Mouse (Mus musculus): ENCODE measurements around the gene Clcn6. TPM values are rescaled to one million over a fixed set of nuclear protein-coding genes. Genes with fewer than 3 reads are reported as not detected.

The Clcn6 gene
- polyA plus RNA-seq, 1 experiment from 2014 or later, result 5.8 TPM

DNA sequence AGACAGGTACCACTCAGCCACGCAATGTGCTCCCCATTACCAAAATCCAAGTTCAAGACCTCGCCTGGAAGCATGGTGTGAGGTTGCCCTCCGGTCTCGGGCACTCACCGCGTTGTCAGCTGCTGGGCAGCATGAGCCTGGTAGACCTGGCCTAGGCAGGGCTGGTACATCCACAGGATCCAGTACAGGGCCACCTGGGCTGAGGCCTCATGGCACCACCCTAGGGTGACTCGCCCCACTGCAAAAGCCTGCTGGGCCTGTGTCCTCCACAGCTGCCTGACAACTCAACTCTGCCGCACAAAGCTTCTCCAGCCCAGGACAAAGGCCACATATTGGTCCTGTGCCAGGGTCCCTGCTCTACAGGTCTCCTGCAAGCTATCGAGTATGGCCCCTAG is 22.5 kb upstream of the Clcn6 start:
- H3K4me1 ChIP-seq, result peaks cover 12% of the 10 kb centered on the region
- peaks cover 32% of the 10 kb centered on the region for H3K36me3 ChIP-seq
- H3K27ac ChIP-seq (replicated peaks), result no peak overlapping the region
- no peak for ATAC-seq (ENCODE audit: extremely low read depth, insufficient number of reproducible peaks, low FRiP score, low TSS enrichment)
- no peak overlapping the region for H3K9ac ChIP-seq
- no peak overlapping the region for H3K4me3 ChIP-seq
- no peaks in the 10 kb centered on the region for H3K27me3 ChIP-seq (replicated peaks)
- 82% methylated on average over 9 of the region's 9 CpGs for WGBS
- H3K4me2 ChIP-seq, result no peak overlapping the region
- H3K9me3 ChIP-seq, result no peaks in the 10 kb centered on the region

DNA sequence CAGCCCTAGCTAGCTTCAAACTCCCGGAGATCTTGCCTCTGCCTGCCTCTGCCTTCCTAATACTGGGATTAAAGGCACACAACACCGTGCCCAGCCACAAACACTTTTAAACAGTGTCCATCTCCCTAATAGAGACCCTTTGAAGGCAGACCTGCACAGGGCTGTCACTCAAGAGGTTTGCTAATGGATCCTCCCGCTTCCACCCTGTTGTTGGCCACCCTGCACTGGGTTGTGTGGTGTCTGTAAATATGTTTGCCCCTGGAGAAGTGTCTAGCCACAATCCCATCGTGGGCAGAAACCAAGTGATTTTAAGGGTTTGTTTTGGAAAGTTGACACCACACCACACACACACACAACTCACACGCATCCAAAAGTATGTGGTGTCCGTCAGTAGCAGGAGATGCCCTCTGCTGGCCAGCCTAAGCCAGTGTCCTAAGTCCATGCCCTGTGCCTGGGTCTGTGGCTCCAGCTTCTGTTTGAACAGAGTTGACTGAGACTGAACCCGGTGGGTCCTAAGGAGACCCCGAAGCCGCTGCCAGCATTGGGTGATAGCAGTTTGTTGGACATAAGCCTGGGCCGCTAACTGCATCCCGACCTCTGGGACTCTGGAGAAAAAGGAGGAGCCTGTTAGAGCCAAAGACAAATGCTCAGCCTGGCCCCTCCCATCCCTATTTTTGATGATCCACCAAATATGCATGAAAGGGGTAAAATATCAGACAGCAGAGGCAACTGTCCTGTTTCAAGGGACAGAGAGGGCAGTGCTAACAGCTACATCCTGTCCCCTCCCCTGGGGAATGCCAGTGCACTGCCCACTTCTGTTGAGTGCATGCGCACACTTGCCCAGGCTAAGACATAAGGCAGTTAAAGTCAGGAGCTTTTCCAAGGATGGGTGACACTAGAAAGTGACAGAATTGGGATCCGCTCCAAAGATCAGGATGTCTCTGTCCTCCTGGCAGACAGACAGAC is 21.8 kb upstream of the Clcn6 start:
- H3K4me2 ChIP-seq, result no peak overlapping the region
- H3K4me3 ChIP-seq, result no peak overlapping the region
- no peak for ATAC-seq (ENCODE audit: extremely low read depth, insufficient number of reproducible peaks, low FRiP score, low TSS enrichment)
- 48% methylated on average over 13 of the region's 13 CpGs for WGBS
- H3K36me3 ChIP-seq, result peaks cover 39% of the 10 kb centered on the region
- no peaks in the 10 kb centered on the region for H3K27me3 ChIP-seq (replicated peaks)
- 0 out of 2 replicates have a peak overlapping the region, but pooled peaks have one; percentile 24 for H3K9ac ChIP-seq
- peaks cover 10% of the 10 kb centered on the region; the same call in 1 of the 2 replicates for H3K4me1 ChIP-seq
- no peaks in the 10 kb centered on the region for H3K9me3 ChIP-seq
- H3K27ac ChIP-seq (replicated peaks), result no peak overlapping the region

DNA sequence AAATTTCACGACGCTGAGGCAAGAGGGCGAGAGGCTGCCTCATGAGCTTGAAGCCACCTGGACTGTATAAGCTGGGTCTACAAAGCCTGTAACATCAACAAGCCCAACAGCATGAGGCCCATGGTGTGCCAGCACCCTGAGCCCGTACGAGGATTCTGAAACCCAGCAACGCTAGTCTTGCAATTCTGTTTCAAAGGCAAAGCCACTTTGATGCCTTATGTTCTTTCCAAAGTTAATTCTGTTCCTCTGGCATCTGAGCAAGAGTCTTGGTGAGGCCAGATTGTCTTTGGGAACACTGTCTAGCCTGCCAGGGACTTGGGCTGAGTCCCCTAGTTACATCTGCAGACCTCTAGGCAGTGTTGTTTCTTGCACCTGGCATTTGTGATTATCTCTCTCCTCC is 20.4 kb upstream of the Clcn6 start:
- no peak overlapping the region for H3K4me3 ChIP-seq
- H3K4me2 ChIP-seq, result no peak overlapping the region
- no peaks in the 10 kb centered on the region for H3K27me3 ChIP-seq (replicated peaks)
- 85% methylated on average over 6 of the region's 6 CpGs for WGBS
- H3K36me3 ChIP-seq, result peaks cover 53% of the 10 kb centered on the region
- H3K27ac ChIP-seq (replicated peaks), result no peak overlapping the region
- H3K9me3 ChIP-seq, result no peaks in the 10 kb centered on the region
- ATAC-seq (ENCODE audit: extremely low read depth, insufficient number of reproducible peaks, low FRiP score, low TSS enrichment), result no peak
- H3K4me1 ChIP-seq, result peaks cover 10% of the 10 kb centered on the region; the same call in 1 of the 2 replicates
- H3K9ac ChIP-seq, result no peak overlapping the region

DNA sequence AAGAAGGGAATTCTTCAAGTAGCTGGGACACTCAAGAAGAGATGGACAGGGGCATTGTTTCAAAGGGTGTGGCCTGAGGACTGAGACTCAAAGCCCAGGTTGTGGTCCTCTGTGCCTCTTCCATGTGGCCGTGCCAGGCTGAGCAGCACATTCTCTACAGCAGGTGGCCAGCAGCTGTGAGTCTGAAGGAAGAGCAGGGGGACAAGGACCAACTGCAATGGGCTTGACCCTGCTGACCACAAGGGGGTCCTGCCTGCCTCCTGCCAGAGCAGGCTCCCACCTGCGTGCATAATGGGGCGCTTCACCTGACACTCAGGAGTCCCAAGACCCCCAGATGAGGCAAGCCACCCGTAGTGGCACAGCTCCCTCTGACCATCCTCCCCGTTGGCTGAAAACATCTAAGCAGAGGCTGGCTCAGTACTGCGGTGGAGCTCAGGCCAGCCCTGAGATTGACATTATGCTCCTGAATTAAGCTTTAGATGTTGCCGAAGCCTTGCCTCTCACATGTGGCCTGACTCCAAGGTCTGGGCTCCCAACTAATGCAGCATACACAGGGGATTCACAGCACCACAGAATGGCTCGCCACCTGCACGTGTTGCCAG is 19.7 kb upstream of the Clcn6 start:
- no peak for ATAC-seq (ENCODE audit: extremely low read depth, insufficient number of reproducible peaks, low FRiP score, low TSS enrichment)
- WGBS, result 87% methylated on average over 9 of the region's 9 CpGs
- peaks cover 59% of the 10 kb centered on the region for H3K36me3 ChIP-seq
- H3K9me3 ChIP-seq, result no peaks in the 10 kb centered on the region
- H3K4me3 ChIP-seq, result no peak overlapping the region
- H3K27ac ChIP-seq (replicated peaks), result no peak overlapping the region
- H3K4me2 ChIP-seq, result no peak overlapping the region
- H3K27me3 ChIP-seq (replicated peaks), result no peaks in the 10 kb centered on the region
- no peak overlapping the region for H3K9ac ChIP-seq
- peaks cover 10% of the 10 kb centered on the region; the same call in 1 of the 2 replicates for H3K4me1 ChIP-seq

DNA sequence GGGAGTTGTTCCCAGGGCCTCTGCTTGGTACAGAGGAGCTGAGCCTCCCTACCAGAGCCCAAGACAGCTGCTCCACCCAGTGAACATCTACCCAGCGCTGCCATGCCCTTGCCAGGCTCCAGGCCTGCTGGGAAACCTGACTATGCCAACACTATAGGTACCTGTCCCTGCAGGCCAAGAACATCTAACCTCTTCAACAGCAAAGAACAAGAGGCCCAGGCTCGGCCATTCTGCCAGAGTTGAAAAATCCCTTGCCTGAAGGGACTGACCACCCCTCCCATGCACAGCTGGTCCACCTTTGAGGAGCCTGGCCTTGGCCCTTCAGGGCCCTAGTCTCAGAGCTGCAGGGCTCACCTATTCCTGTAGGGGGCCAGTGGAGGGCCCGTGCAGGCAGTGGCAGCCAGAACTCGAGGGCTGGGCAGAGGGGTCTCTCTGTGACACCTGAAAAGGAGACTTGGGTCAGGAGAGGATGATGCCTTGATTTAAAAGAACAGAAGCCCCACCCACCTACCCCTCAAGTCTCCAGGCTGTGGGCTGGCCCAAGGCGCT is 19.1 kb upstream of the Clcn6 start:
- Histone ChIP-seq H3K4me1 (peaks cover 10% of the 10 kb centered on the region; the same call in 1 of the 2 replicates), H3K36me3 (peaks cover 65% of the 10 kb centered on the region), H3K9me3 (no peaks in the 10 kb centered on the region), H3K4me2 (no peak overlapping the region), H3K4me3 (no peak overlapping the region), H3K27me3 (replicated peaks) (no peaks in the 10 kb centered on the region), H3K27ac (replicated peaks) (no peak overlapping the region), H3K9ac (no peak overlapping the region)
- WGBS, result 63% methylated on average over 5 of the region's 5 CpGs
- ATAC-seq (ENCODE audit: extremely low read depth, insufficient number of reproducible peaks, low FRiP score, low TSS enrichment), result no peak

DNA sequence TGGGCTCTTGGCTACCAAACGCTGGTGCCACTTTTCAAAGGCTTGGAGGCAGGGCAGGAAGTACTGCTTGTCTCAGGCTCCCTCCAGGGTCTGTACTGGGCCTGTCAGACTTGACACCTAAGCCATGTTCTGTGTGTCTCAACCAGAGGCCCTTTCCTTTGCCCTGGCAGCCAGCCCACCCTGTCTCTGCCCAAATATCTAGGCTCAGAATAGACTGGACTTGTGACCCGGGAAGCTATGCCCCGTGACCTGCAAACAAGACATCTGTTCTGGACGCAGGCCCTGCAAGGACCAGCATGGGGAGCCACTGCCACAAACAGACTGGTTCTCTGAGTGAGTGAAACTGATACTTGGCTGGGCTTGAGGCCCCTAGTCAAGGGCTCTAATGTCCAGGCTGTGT is 18.2 kb upstream of the Clcn6 start:
- Histone ChIP-seq H3K27ac (replicated peaks) (peak overlapping the region; percentile 5; the same call in 1 of the 2 replicates), H3K4me1 (peaks cover 10% of the 10 kb centered on the region; the same call in 1 of the 2 replicates), H3K36me3 (peaks cover 75% of the 10 kb centered on the region), H3K27me3 (replicated peaks) (no peaks in the 10 kb centered on the region), H3K4me2 (no peak overlapping the region), H3K9me3 (no peaks in the 10 kb centered on the region), H3K9ac (no peak overlapping the region), H3K4me3 (no peak overlapping the region)
- ATAC-seq (ENCODE audit: extremely low read depth, insufficient number of reproducible peaks, low FRiP score, low TSS enrichment), result no peak; the same call in 1 of the 2 replicates
- WGBS, result 62% methylated on average over 4 of the region's 4 CpGs

DNA sequence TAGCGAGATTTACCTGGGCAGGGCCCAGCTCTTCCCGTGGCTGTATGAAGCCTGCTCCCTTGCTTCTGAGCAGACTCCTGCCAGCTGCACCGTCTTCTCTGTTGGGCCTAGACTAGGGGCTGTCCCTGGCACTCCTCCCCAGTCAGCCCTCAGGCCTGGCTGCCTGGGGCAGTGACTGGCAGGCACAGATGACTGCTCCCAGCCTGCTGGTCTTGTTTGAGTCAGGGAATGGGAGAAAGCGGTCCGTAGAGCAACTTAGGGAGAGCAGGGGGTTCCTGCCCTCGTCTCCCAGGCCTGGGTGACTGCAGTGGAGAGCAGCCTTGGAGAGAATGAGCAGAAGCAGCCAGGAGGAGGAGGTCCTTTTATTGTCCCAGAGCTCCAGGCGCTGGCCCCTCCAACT is 17.6 kb upstream of the Clcn6 start:
- Histone ChIP-seq H3K4me3 (no peak overlapping the region), H3K4me1 (peaks cover 10% of the 10 kb centered on the region; the same call in 1 of the 2 replicates), H3K4me2 (no peak overlapping the region), H3K9me3 (no peaks in the 10 kb centered on the region), H3K27ac (replicated peaks) (peak overlapping the region; percentile 5; the same call in 1 of the 2 replicates), H3K27me3 (replicated peaks) (no peaks in the 10 kb centered on the region), H3K36me3 (peaks cover 80% of the 10 kb centered on the region), H3K9ac (0 out of 2 replicates have a peak overlapping the region, but pooled peaks have one; percentile 19)
- ATAC-seq (ENCODE audit: extremely low read depth, insufficient number of reproducible peaks, low FRiP score, low TSS enrichment), result no peak
- 84% methylated on average over 7 of the region's 7 CpGs for WGBS

DNA sequence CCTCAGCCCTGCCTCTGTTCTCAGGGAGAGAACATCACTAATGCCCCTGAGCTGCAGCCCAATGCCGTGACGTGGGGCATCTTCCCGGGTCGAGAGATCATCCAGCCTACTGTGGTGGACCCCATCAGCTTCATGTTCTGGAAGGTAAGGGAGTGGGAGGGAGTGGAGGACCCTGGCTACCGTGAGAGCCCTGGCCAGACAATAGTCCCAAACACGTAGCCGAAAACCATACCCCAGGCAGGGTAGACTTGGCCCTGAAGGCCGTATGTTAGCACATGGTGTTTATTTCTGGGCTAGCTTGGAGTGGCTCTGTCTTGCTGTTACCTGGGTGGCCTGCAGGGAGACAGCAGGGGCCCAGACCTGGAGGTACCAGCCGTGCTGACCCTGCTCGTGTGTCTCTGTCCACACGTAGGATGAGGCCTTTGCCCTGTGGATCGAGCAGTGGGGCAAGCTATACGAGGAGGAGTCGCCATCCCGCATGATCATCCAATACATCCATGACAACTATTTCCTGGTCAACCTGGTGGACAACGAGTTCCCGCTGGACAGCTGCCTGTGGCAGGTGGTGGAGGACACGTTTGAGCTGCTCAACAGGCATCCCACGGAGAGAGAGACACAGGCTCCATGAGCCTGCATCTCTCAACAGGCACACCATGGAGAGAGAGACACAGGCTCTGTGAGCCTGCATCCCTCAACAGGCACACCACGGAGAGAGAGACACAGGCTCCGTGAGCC is 16.5 kb upstream of the Clcn6 start:
- no peak for ATAC-seq (ENCODE audit: extremely low read depth, insufficient number of reproducible peaks, low FRiP score, low TSS enrichment)
- Histone ChIP-seq H3K27ac (replicated peaks) (no peak overlapping the region), H3K36me3 (peaks cover 91% of the 10 kb centered on the region), H3K27me3 (replicated peaks) (no peaks in the 10 kb centered on the region), H3K4me2 (no peak overlapping the region), H3K4me3 (no peak overlapping the region), H3K9ac (no peak overlapping the region), H3K9me3 (no peaks in the 10 kb centered on the region), H3K4me1 (0 out of 2 replicates have a peak, but pooled peaks cover under 1% of the 10 kb centered on the region)
- 87% methylated on average over 21 of the region's 21 CpGs for WGBS

DNA sequence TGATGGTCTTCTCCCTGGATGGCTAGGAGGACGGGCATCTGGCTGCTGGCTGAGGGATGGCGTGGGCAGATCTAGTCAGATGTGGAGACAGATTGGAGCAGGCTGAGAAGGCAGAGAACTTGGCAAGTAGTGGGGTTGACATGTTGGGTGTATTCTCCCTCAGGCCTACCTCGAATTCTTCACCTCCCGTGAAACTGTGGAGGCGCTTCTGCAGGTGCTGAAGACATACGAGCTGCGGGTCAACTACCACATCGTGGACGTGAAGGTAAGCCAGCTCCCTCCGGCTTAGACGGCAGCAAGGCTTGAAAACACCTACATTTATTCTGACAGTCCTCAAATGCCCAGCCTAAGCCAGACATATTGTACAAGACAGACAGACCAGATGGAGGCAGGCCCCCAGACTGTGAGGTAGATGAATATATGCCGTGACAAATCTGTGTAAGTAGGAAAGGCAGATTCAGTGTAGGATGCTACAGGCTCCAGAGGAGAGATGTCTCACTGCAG is 14.8 kb upstream of the Clcn6 start:
- no peak for ATAC-seq (ENCODE audit: extremely low read depth, insufficient number of reproducible peaks, low FRiP score, low TSS enrichment)
- Histone ChIP-seq H3K27ac (replicated peaks) (no peak overlapping the region), H3K36me3 (peaks cover 100% of the 10 kb centered on the region), H3K4me3 (no peak overlapping the region), H3K27me3 (replicated peaks) (no peaks in the 10 kb centered on the region), H3K9me3 (no peaks in the 10 kb centered on the region), H3K9ac (no peak overlapping the region), H3K4me2 (no peak overlapping the region), H3K4me1 (no peaks in the 10 kb centered on the region)
- 89% methylated on average over 12 of the region's 12 CpGs for WGBS

DNA sequence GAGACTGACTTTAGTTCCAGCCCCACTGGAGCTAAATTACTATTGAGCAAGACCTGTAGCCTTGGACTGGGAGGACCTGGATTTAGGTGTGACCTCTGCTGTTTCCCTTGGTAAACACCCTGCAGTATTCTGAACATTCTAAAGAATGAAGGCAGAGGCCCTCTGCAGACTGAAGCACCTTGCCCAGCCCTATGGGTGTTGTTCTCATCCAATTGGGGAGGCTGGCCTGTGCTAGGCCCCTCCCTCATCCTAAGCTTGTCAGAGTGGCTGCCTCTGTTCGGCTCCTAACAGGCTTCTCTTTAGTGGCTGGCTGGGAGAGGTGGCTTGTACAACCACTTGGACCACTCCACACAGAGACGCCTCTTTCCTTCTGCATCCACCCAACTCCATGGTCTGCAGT is 14.4 kb upstream of the Clcn6 start:
- Histone ChIP-seq H3K27ac (replicated peaks) (no peak overlapping the region), H3K9me3 (no peaks in the 10 kb centered on the region), H3K27me3 (replicated peaks) (no peaks in the 10 kb centered on the region), H3K4me3 (no peak overlapping the region), H3K36me3 (peaks cover 100% of the 10 kb centered on the region), H3K4me2 (no peak overlapping the region), H3K4me1 (no peaks in the 10 kb centered on the region), H3K9ac (no peak overlapping the region)
- 67% methylated on average over 2 of the region's 2 CpGs for WGBS
- no peak for ATAC-seq (ENCODE audit: extremely low read depth, insufficient number of reproducible peaks, low FRiP score, low TSS enrichment)

DNA sequence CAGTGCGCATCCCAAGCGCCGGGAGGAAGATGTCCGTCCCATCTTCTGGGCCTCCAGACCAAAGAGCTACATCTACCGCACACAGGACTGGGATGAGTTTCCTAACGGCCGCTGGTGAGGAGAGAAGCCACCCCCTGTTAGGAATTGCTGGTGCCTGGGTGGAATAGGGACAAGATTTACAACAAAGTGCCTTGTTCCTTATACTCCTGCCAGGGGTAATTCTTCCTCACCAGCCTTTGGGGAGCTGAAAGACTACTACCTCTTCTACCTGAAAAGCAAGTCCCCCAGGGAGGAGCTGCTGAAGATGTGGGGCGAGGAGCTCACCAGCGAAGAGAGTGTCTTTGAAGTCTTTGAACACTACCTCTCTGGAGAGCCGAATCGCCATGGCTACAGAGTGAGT is 13.3 kb upstream of the Clcn6 start:
- H3K4me2 ChIP-seq, result no peak overlapping the region
- peaks cover 97% of the 10 kb centered on the region for H3K36me3 ChIP-seq
- no peaks in the 10 kb centered on the region for H3K27me3 ChIP-seq (replicated peaks)
- no peak for ATAC-seq (ENCODE audit: extremely low read depth, insufficient number of reproducible peaks, low FRiP score, low TSS enrichment)
- H3K9ac ChIP-seq, result no peak overlapping the region
- no peak overlapping the region for H3K4me3 ChIP-seq
- no peaks in the 10 kb centered on the region for H3K4me1 ChIP-seq
- WGBS, result 88% methylated on average over 11 of the region's 11 CpGs
- no peak overlapping the region for H3K27ac ChIP-seq (replicated peaks)
- H3K9me3 ChIP-seq, result no peaks in the 10 kb centered on the region

All from heart, embryonic 13.5 days (tissue).